Comparison of ENCODE assay signal across 8 mouse cellular contexts in the genomic region with DNA sequence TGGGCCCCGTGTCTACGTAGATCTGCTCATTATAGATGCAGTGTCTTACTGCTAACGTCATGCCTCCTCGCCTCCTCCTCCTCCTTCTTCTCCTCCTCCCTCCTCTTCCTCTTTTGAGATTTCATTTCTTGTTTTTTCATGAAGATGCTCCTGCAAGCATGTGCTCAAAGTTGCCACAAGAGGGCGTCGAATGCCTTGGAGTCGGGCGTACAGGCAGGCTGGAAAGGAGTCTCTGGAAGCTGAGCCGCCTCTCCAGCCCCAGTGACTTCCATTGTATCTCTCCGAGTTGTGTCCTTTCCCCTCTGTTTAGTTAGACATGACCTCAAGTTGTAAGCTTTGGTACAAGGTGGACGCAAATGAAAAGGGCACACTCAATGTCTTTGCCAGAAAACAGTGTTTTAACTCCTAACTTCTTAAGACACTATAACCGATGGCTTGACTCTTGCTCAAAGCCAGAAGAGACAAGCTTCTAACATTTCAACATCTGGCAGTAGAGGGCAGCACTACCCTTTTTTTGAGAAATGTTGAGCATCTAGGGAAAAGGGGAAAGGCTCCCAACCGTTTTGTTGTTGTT. TPM values are rescaled to one million over a fixed set of nuclear protein-coding genes. Genes with fewer than 3 reads are reported as not detected.
DNase-seq lines count a peak whose midpoint lies in the region; ATAC-seq lines count a peak whose summit lies in the region.

No protein-coding gene starts in this region.

- no peak overlapping the region for H3K27ac ChIP-seq in midbrain, embryonic 12.5 days (replicated peaks)

- H3K9me3 ChIP-seq in midbrain, embryonic 12.5 days: no peaks in the 10 kb centered on the region

- H3K4me2 ChIP-seq in midbrain, embryonic 12.5 days (replicated peaks): peak overlapping the region; percentile 50

- ATAC-seq in inflammation-experienced regulatory T-cells, adult 6 months: peak; percentile 47
- ATAC-seq in midbrain, embryonic 12.5 days (ENCODE audit: low FRiP score, low read depth): peak; percentile 82; the same call in 1 of the 2 replicates

- no peak overlapping the region for H3K9ac ChIP-seq in midbrain, embryonic 12.5 days (replicated peaks)

- peak overlapping the region; percentile 29 for H3K4me3 ChIP-seq in midbrain, embryonic 12.5 days

- H3K27me3 ChIP-seq in midbrain, embryonic 12.5 days: peaks cover 13% of the 10 kb centered on the region

- 1% methylated on average over 13 of the region's 13 CpGs for WGBS in midbrain, embryonic 12.5 days

- peak; percentile 78 for DNase-seq in layer of hippocampus, adult 11-12 months (ENCODE audit: low spot score)
- no peak for DNase-seq in layer of hippocampus, adult 9-10 months (ENCODE audit: low spot score)
- DNase-seq in embryo, embryonic 10 days (ENCODE audit: low spot score): peak; percentile 97
- DNase-seq in gastrocnemius, postnatal 14 days: peak; percentile 67
- DNase-seq in left cerebral cortex, postnatal 4 days: peak; percentile 68
- peak; percentile 82 for DNase-seq in skeletal muscle tissue, adult 2 months (ENCODE audit: low read depth, low spot score)

- H3K36me3 ChIP-seq in midbrain, embryonic 12.5 days: no peaks in the 10 kb centered on the region

- H3K4me1 ChIP-seq in midbrain, embryonic 12.5 days: peaks cover under 1% of the 10 kb centered on the region

- intact Hi-C loops in gastrocnemius, postnatal 14 days (cut with DNase I; ENCODE audit: low total_unique reads): loop anchor here (5.0 to 10.0 kb wide), 2 partner anchors 33 to 125 kb away; no protein-coding TSS in a partner anchor
- intact Hi-C loops in left cerebral cortex, postnatal 4 days (cut with DNase I): loop anchor here (5.0 kb wide), 1 partner anchor 127 kb away; no protein-coding TSS in a partner anchor

RNA-seq across cellular contexts. Expression of gene Got1, which starts 5.9 kb away (rescaled TPM):
- total RNA-seq in gastrocnemius, postnatal 14 days (2021): 100 to 1,000 TPM; 223 to 303 TPM
- polyA plus RNA-seq in inflammation-experienced regulatory T-cells, adult 6 months (2017; shearing (Covaris generic)): 10 to 100 TPM; 33.0 to 47.8 (median 40.0) TPM
- total RNA-seq in left cerebral cortex, postnatal 4 days (2021): 10 to 100 TPM; 75.4 to 89.8 TPM
- polyA plus RNA-seq in midbrain, embryonic 12.5 days (2016; fragmentation: Nextera tagmentation; extraction: Ambion mirVana): 55.1 and 56.2 TPM in 2 replicates
